Mouse (Mus musculus) heart, embryonic 14.5 days (tissue): ENCODE measurements around the gene Golim4. TPM values are rescaled to one million over a fixed set of nuclear protein-coding genes. Genes with fewer than 3 reads are reported as not detected.

Experiments used
- ATAC-seq: fragments of 200-750 bp; cut with Nextera tagmentation; 2 replicates; pipeline ENCODE4 v1.8.0; 2017; ENCODE audit warnings: low read depth, moderate TSS enrichment; ENCODE audit not compliant: insufficient number of reproducible peaks, insufficient read depth, low FRiP score
- H3K27ac ChIP-seq, 2 experiments: fragments of 200-500 bp in 1 of 2; fragments of 300-500 bp in 1 of 2; sonication (generic) in 1 of 2; replicated peaks in 1 of 2; 2 replicates each; pipeline ENCODE4 v1.5.1; 2012 to 2014; ENCODE audit warnings: low read depth in 2 of 2, low read length in 2 of 2, control low read depth in 1 of 2, mild to moderate bottlenecking in 1 of 2, mixed read lengths in 1 of 2; ENCODE audit not compliant: control insufficient read depth in 1 of 2, insufficient read depth in 1 of 2
- H3K27me3 ChIP-seq: fragments of 300-500 bp; sonication (generic); 2 replicates; pipeline ENCODE4 v1.6.1; 2014; ENCODE audit warnings: mild to moderate bottlenecking, low read length, control low read depth; ENCODE audit not compliant: control insufficient read depth, insufficient read depth
- H3K36me3 ChIP-seq: fragments of 300-500 bp; sonication (generic); 2 replicates; pipeline ENCODE4 v1.6.1; 2014; ENCODE audit warnings: mild to moderate bottlenecking, control low read depth, low read length, mixed read lengths; ENCODE audit not compliant: control insufficient read depth, insufficient read depth
- H3K4me1 ChIP-seq, 2 experiments: fragments of 200-500 bp in 1 of 2; fragments of 300-500 bp in 1 of 2; sonication (generic) in 1 of 2; 2 replicates each; pipeline ENCODE4 v1.6.1; 2012 to 2014; ENCODE audit warnings: low read length in 2 of 2, control low read depth in 1 of 2, mixed read lengths in 1 of 2; ENCODE audit not compliant: control insufficient read depth in 2 of 2, insufficient read depth in 2 of 2
- H3K4me2 ChIP-seq: fragments of 300-500 bp; sonication (generic); 2 replicates; pipeline ENCODE4 v1.6.1; 2014; ENCODE audit warnings: mild to moderate bottlenecking, low read length
- H3K4me3 ChIP-seq, 2 experiments: fragments of 200-500 bp in 1 of 2; fragments of 300-500 bp in 1 of 2; sonication (generic) in 1 of 2; 2 replicates each; pipeline ENCODE4 v1.5.1; 2012 to 2014; ENCODE audit warnings: low read length in 2 of 2, mild to moderate bottlenecking in 2 of 2, control low read depth in 1 of 2, low read depth in 1 of 2, moderate library complexity in 1 of 2; ENCODE audit not compliant: control insufficient read depth in 1 of 2, insufficient read depth in 1 of 2
- H3K9ac ChIP-seq: fragments of 300-500 bp; sonication (generic); 2 replicates; pipeline ENCODE4 v1.6.1; 2014; ENCODE audit warnings: mild to moderate bottlenecking, low read length
- H3K9me3 ChIP-seq: fragments of 300-500 bp; sonication (generic); 2 replicates; pipeline ENCODE4 v1.6.1; 2016; ENCODE audit warnings: low read length, control low read depth; ENCODE audit not compliant: control insufficient read depth
- WGBS: fragments of 180-500 bp; shearing (Covaris S2); extraction: QIAGEN DNeasy Blood & Tissue Kit; methylation state at CpG from one replicate; pipeline ENCODE4 v1.1.7; 2014; 5-methylcytosine and 5-hydroxymethylcytosine counted together
- polyA plus RNA-seq: library from polyadenylated mRNA; unstranded; fragments of >200 nt; fragmentation: Nextera tagmentation; extraction: Ambion mirVana; gene quantifications from 2 replicates; pipeline ENCODE4 v1.2.1, GENCODE M21; 2014

The Golim4 gene
- polyA plus RNA-seq, 1 experiment from 2014 or later, result 37.6 TPM

DNA sequence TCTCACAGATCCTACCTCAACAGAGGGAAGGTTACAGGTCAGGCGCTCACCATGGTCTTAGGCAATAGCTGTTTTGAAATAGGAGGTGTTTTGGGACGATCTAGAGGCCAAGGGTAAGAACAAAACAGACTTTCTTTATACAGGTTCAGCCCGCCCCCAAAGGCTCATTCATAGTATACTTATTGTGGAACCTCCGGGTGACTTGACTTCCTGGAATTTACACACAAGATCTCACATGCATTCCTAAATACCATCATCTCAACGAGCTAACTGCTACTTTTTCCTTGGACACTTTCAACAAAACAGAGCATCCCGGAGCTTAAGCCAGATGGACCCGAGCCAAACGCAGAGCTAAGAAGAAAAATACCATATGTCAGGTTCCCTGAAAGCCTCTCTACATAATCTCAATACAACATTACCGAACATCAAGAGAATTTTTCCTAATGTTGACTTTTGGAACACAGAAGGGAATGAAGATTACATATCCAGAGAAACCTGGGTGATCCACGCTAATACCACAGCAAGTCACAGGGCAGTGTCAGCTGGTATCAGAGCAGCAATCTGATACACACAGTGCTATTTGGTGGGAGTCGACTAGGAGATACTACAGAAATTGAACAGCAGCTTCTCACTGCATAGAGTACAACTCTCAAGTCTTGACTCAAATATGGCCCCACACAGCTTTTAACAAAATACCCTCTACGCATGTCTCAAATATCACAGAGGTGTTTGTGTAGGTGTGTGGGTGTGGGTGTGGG, 14.3 kb downstream of the Golim4 start:
- no peak overlapping the region for H3K4me3 ChIP-seq
- peak overlapping the region; percentile 33 to 62; a peak in 2 of 4 replicates for H3K27ac ChIP-seq

DNA sequence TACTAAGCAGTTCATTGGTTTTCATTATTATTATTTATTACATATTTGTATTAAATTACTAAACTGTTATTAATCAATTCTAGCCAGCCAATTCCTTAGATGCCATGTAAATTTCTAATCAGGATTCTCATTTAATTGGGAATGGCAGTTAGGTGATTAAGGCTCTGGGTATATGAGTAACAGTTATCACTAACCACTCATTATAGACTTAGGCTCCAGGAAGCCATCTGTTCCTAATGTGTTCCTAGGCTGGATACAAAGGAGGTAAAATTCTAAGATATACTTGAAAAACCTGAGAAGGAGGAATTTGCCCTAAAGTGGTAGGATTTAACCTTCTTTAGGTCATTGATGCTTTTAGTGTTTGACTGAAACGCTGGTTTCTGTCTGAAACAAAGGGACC, 14.9 kb downstream of the Golim4 start:
- H3K4me2 ChIP-seq, result no peak overlapping the region
- WGBS, result 63% methylated on average over 1 of the region's 1 CpGs
- ATAC-seq, result no peak
- no peak overlapping the region for H3K9ac ChIP-seq
- H3K27ac ChIP-seq, result peak overlapping the region; percentile 21 to 62; a peak in 1 of 4 replicates
- peaks cover 3 to 17% of the 10 kb centered on the region in 2 experiments for H3K4me1 ChIP-seq
- H3K27me3 ChIP-seq, result no peaks in the 10 kb centered on the region
- no peaks in the 10 kb centered on the region for H3K9me3 ChIP-seq
- peaks cover 5% of the 10 kb centered on the region; the same call in 1 of the 2 replicates for H3K36me3 ChIP-seq
- H3K4me3 ChIP-seq, result no peak overlapping the region

More for the DNA sequence above, 14.3 kb downstream of the Golim4 start:
- Histone ChIP-seq H3K9me3 (no peaks in the 10 kb centered on the region), H3K36me3 (peaks cover 8% of the 10 kb centered on the region; the same call in 1 of the 2 replicates), H3K4me1 (peaks cover 3 to 17% of the 10 kb centered on the region in 2 experiments), H3K9ac (no peak overlapping the region), H3K27me3 (no peaks in the 10 kb centered on the region), H3K4me2 (no peak overlapping the region)
- ATAC-seq, result no peak; the same call in 1 of the 2 replicates
- 56% methylated on average over 12 of the region's 12 CpGs for WGBS

DNA sequence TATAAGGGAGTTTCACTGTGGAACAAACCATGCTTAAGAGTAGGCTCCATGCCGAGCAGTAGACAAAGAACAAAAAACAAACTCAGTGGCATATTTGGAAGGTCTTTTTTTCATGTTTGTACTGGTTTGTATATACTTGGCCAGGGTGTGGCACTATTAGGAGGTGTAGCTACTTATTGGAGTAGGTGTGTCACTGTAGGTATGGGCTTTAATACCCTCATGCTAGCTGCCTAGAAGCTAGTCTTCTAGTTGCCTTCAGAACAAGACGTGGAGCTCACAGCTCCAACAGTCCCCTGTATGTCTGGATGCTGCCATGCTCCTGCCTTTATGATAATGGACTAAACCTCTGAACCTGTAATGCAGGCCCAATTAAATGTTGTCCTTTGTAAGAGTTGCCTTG, 20.6 kb downstream of the Golim4 start:
- 93% methylated on average over 2 of the region's 2 CpGs for WGBS
- ATAC-seq, result no peak
- Histone ChIP-seq H3K27me3 (no peaks in the 10 kb centered on the region), H3K4me3 (no peak overlapping the region), H3K4me1 (0 out of 4 replicates have a peak, but pooled peaks cover 0 to 4% of the 10 kb centered on the region in 2 experiments), H3K4me2 (no peak overlapping the region), H3K27ac (no peak overlapping the region), H3K9ac (no peak overlapping the region), H3K36me3 (0 out of 2 replicates have a peak, but pooled peaks cover 3% of the 10 kb centered on the region), H3K9me3 (peaks cover 6% of the 10 kb centered on the region; the same call in 1 of the 2 replicates)

DNA sequence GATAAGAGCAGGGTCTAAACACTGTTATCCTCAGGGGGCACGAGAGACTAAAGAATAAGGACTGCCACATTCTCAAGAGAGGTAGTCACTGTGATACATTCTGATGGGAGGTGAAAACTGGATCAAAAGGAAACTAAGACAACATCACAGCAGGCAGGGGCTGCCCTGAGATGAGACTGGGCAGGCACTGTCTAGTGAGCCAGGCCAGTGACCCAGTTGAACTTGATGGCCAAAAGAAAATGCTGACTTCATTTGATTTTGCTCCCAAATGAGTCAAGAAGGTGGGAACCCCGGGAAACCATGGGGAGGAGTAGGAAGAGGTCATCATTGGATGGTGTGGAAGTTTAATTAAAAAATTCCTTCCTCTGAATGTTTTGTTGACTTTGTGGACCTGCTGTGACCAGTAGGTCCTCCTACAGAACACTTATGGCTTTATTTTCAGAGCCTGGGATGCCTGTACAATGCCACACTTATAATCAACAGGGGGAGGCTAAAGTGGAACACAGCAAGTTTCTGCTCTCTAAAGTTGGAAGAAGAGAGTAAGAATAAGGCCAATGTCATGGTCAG, 26.0 kb downstream of the Golim4 start:
- Histone ChIP-seq H3K9ac (no peak overlapping the region), H3K4me1 (peaks cover 6 to 14% of the 10 kb centered on the region in 2 experiments), H3K4me2 (no peak overlapping the region), H3K27me3 (no peaks in the 10 kb centered on the region), H3K9me3 (peaks cover 6% of the 10 kb centered on the region; the same call in 1 of the 2 replicates), H3K27ac (no peak overlapping the region), H3K4me3 (no peak overlapping the region), H3K36me3 (0 out of 2 replicates have a peak, but pooled peaks cover 3% of the 10 kb centered on the region)
- no peak for ATAC-seq
- WGBS, result 66% methylated on average over 2 of the region's 2 CpGs

DNA sequence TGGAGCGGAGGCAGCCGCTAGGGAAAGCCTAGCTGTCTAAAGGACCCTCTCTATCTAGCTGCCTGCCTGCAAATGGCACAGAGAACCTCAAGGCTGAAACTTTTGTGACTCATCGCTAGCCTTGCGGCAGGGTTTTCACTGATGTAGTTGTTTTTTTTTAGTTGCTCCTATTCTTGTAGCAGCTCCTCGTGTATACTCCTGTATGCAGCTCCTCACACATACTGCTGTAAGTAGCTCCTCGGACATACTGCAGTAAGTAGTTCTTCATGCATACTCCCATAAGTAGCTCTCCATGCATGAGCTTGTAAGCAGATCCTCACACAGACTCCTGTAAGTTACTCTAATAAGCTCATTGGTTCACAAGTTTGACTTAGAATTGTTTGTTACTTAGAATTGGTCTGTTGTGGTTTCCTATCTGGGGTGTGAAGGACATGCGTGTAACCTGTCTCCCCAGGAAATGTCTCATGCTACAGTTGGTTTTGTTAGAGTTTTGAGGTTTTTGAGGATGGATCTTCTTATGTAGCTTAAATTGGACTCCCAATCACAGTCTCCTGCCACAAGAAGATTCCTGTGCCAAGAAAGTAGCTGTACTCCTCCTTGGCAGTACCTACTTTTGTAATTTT, 26.7 kb downstream of the Golim4 start:
- Histone ChIP-seq H3K9me3 (peaks cover 6% of the 10 kb centered on the region; the same call in 1 of the 2 replicates), H3K9ac (no peak overlapping the region), H3K4me2 (no peak overlapping the region), H3K4me1 (peaks cover 6 to 21% of the 10 kb centered on the region in 2 experiments), H3K36me3 (0 out of 2 replicates have a peak, but pooled peaks cover 3% of the 10 kb centered on the region), H3K27me3 (no peaks in the 10 kb centered on the region), H3K27ac (0 out of 4 replicates have a peak overlapping the region, but pooled peaks of 1 of the 2 experiments have one; percentile 28), H3K4me3 (no peak overlapping the region)
- ATAC-seq, result no peak
- WGBS, result 75% methylated on average over 7 of the region's 7 CpGs

DNA sequence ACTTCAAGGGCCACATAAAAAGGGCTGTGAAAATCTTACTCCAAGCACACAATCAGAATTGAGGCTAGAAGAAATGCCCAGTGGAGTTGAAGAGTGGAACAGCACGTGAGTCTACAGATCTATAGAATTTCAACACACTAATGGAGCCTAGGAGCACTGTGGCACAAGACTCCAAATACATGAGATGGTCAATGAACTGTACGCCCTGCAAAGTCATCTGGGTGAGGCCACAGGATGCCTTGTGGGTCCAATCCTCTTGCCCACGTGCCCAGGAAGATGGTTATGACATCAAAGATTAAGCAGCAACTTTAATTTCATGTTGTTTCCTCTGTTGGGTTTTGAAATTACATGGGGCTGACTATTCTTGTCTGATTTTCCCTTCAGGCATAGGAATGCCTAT, 30.4 kb downstream of the Golim4 start:
- Histone ChIP-seq H3K4me1 (peaks cover 10 to 40% of the 10 kb centered on the region in 2 experiments), H3K4me2 (no peak overlapping the region), H3K36me3 (no peaks in the 10 kb centered on the region), H3K9ac (no peak overlapping the region), H3K27ac (peak overlapping the region; percentile 0 to 4; a peak in 3 of 4 replicates), H3K27me3 (no peaks in the 10 kb centered on the region), H3K9me3 (no peaks in the 10 kb centered on the region), H3K4me3 (no peak overlapping the region)
- no peak for ATAC-seq
- WGBS, result 77% methylated on average over 3 of the region's 3 CpGs

DNA sequence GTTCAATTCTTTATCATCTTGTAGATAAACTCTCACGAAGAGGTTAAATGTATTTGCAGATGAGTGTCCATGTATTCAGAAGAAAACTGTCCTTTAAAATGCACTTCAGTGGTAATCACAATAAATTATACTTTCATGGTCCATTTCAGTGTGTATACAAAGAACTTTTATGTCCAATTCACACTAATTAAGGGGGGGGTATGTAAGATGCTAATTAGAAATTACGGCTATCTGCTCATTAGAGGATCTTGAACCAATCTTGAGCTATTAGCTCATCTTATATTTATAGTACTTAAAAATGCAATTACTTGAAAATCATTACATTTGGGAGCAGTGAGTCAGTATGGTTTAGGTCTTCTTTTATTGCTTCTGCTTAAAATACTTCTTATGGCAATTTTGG, 31.6 kb downstream of the Golim4 start:
- Histone ChIP-seq H3K36me3 (no peaks in the 10 kb centered on the region), H3K27ac (peak overlapping the region in 1 of 2 experiments; percentile 0; a peak in 1 of 4 replicates), H3K9me3 (no peaks in the 10 kb centered on the region), H3K27me3 (no peaks in the 10 kb centered on the region), H3K4me3 (no peak overlapping the region), H3K4me1 (peaks cover 12 to 52% of the 10 kb centered on the region in 2 experiments), H3K4me2 (peak overlapping the region; percentile 42), H3K9ac (no peak overlapping the region)
- WGBS, result 53% methylated on average over 2 of the region's 2 CpGs
- ATAC-seq, result no peak
